Mouse (Mus musculus) bone marrow, adult 2 months (tissue): ENCODE data around the gene E2f2. TPM values are rescaled to one million over a fixed set of nuclear protein-coding genes. Genes with fewer than 3 reads are reported as not detected.

ENCODE experiments used
- H3K27ac ChIP-seq: fragments of 200-500 bp; 2 replicates; pipeline ENCODE4 v1.5.1; 2012; ENCODE audit warnings: low read depth, mild to moderate bottlenecking, control low read depth, inconsistent platforms, low read length; ENCODE audit not compliant: control insufficient read depth, poor library complexity, insufficient read depth
- H3K4me1 ChIP-seq: fragments of 200-500 bp; 2 replicates; pipeline ENCODE4 v1.6.1; 2011; ENCODE audit warnings: low read length; ENCODE audit not compliant: control insufficient read depth, insufficient read depth
- H3K4me3 ChIP-seq: fragments of 200-500 bp; replicated peaks from 2 replicates; pipeline ENCODE3; 2011; ENCODE audit warnings: mild to moderate bottlenecking, low read depth, low read length, control low read depth; ENCODE audit not compliant: control insufficient read depth
- CTCF ChIP-seq: fragments of 200-500 bp; IDR thresholded peaks from 2 replicates; pipeline ENCODE4 v1.5.1; 2011; ENCODE audit warnings: low read length, control low read depth; ENCODE audit not compliant: control insufficient read depth, insufficient read depth
- POLR2A ChIP-seq: fragments of 200-500 bp; IDR thresholded peaks from 2 replicates; pipeline ENCODE4 v1.6.1; 2011; ENCODE audit warnings: low read depth, mild to moderate bottlenecking, control low read depth, low read length, borderline replicate concordance; ENCODE audit not compliant: control insufficient read depth
- WGBS: fragments of 180-500 bp; shearing (Covaris S2); methylation state at CpG from one replicate; pipeline ENCODE4 v1.1.7; 2018; 5-methylcytosine and 5-hydroxymethylcytosine counted together
- polyA plus RNA-seq: library from polyadenylated mRNA; stranded (reverse); fragments of >200 nt; gene quantifications from 2 replicates; pipeline ENCODE4 v1.2.4, GENCODE M21; 2011; ENCODE audit warnings: low replicate concordance; ENCODE audit not compliant: missing spikeins, insufficient read depth, insufficient read length

Gene E2f2
- polyA plus RNA-seq, 1 experiment: 157 TPM

DNA sequence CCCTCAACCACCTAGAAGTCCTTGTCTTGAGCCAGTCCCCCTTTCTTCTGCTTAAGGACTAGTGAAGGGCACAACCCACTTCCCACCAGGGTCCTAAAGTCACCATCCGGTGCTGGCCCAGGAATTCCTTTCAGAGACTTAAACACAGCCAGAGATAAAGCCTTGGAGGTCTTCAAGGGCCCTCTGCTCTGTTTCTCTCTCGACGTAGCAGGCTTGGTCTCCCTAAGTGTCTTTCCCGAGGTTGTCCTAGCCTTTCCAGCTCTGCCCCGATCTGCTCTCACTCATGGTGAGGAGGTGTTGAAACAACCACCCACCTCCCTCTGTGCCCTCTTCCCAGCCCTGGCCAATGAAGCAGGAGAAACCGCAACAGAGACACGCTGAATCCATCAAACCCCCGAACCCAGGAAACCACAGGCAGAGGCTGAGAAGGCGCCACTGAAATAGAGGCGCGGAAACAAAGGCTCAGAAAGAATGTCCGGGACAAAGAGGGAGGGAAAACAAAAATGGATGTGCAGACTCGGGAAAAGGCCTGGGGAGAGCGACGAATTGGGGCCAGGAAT is 37.7 kb upstream of the E2f2 start:
- WGBS: 1% methylated on average over 15 of the region's 15 CpGs
- Histone ChIP-seq H3K27ac (no peak overlapping the region), H3K4me1 (no peaks in the 10 kb centered on the region), H3K4me3 (no peak overlapping the region)
- TF ChIP-seq POLR2A (no peak), CTCF (no peak)

DNA sequence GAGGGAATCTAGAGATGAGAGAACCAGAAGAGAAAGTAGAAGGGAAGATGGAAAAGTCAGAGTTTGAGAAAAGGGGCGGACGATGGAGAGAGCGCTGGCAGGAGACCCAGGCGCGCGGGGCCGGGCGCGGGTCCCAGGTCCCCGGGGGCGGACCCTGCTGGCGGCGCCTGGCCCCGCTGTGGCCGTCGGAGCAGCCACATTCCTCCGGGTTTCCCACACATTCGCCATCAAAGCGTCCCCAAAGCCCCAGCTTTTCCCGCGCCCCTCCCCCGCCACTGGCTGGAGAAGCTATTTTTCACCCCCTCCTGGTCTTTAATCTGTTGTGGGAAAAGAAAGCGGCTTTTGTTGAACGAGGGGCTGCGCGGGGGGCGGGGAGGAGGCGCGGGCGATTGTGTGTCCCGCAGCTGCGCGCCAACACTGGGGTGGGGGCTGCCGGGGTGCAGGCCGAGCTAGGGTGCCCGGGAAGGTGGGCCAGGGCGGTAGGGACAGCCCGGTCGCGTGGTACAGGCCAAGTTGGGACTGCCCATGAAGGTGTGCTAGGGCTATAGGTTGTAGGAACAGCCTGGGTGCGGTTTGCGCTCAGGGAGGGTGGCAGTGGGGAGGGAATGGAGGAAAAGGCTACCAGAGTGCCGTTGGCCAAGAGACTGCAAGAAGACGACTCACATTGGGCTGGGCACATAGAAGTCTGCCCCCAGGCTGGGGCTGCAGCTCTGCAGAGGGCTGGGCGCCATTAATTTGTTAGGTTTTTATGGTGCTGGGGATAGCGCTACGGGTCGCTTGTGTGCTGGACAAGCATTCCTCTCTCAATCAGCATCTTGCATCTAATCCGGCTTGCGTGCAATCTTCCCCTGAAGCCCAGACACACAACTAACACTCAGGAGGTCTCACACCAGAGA is 37.0 kb upstream of the E2f2 start:
- Histone ChIP-seq H3K27ac (no peak overlapping the region), H3K4me1 (no peaks in the 10 kb centered on the region), H3K4me3 (no peak overlapping the region)
- 16% methylated on average over 50 of the region's 50 CpGs for WGBS
- TF ChIP-seq POLR2A: no peak
- no peak for TF ChIP-seq CTCF

DNA sequence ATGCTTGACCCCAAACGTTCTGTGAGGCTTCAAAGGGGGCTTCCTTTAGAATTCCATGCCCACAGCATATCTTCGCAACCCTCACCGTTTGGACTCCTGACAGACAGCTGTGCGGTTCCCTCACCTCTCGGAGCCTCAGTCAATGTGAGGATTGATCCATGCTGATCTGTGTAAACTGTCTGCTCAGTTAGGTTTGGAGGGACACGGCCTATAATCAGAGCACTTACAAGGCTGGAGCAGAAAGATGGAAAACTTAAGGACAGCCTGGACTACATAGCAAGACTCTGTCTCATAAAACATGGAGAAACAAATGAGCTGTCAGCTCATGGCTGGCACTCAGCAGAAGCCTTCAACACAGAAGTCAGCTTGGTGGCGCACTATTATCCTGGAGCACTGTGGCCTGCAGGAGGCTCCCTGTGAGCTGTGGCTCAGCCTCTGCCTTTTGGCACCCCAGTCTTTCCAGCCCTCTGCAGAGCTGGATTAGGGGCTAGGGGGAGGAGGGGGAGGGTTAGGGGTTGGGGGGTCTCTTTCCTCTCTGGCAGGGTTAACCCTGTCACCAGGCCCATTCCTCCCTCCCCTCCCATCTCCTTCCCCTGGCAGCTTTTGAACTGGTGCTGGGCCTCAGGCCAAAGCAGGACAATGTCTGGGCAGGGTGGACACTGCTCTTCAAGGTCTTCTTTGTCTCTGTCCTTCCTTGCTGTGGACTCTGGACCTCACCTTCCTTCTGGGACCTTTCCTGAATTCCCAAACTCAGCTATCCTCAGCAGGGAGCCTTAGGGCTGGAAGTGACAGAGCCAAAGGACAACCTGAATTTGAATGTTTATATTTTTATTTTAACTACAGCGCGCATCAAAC is 36.1 kb upstream of the E2f2 start:
- Histone ChIP-seq H3K4me3 (no peak overlapping the region), H3K4me1 (no peaks in the 10 kb centered on the region), H3K27ac (no peak overlapping the region)
- no peak for TF ChIP-seq CTCF
- TF ChIP-seq POLR2A: no peak
- WGBS: 79% methylated on average over 9 of the region's 9 CpGs

DNA sequence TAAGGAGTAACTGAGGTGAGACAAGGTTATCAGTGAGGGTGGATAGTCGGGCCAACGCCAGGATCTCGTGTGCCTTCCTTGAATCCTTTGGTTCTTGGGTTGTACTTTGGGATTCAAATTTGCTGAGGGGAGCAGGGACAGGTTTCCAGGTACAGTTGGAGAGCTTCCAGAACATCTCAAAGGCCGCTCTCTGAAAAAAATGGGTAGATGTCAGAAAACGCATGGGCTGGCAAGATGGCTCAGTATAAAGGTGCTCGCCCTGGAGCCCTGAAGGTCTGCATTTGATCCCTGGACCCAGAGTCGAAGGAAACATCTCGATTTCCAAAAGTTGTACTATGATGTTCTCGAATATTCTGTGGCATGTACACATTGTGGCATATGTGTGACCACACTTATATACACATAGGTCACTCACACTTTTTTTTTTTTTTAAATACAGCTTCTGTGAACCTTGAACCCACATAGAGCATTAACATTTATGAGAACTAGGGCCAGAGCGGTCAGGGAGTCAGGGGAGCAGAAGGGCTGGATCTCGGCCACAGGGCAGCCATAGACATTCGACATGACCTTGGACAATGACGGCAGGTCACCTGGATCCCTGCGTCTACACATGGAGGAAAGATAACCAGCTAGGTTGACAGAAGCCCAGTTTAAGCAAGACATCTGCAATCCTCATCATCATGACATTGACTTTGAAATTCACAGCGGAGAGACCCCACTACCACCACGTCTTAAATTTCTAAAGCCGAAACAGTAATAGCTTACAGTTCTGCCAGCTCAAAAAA is 32.7 kb upstream of the E2f2 start:
- Histone ChIP-seq H3K4me3 (no peak overlapping the region), H3K4me1 (no peaks in the 10 kb centered on the region)

DNA sequence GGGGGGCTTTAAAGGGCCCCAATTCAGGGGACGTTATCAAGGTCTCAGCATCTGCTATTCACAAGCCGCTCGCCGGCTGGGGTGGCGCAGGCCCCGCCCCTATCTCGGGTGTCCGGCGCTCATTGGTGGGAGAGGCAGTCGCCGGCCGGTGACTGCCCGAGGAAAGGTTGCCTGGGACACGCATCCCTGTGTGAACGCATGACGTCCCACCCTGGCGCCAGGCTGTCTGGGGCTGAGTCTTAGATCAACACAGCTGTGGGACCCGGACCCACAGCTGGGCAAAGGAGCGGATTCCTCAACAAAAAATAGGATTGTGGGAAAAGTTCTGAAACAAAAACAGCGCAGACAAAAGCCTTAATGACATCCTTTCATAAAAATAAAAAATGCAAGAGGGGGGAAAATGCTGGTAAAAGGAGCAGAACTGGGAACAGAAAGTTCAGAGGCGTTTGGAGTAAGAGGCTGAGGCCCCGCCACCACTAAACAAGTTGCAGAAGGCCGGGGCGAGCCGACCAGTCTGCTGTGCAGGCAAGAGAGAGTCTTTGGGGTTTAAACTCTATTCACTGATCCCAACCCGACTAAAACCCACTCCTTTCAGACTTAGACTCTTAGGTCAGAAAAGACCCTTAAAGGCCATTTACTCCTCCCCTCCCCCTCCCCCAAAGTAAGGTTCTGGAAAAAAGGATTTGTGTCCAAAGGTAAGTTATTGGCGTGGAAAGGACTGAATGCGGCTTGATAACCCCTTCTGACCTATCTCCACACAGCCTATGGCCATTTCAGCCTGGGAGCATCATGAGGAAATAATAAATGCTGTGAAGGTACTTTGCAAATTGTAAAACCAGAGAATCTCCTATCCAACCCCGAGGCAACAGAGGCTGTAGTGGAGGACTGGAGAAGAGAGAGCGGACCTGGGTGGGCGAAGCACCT is 31.6 kb upstream of the E2f2 start:
- no peaks in the 10 kb centered on the region for H3K4me1 ChIP-seq
- no peak overlapping the region for H3K27ac ChIP-seq
- H3K4me3 ChIP-seq: no peak overlapping the region
- TF ChIP-seq POLR2A (no peak), CTCF (no peak)
- 17% methylated on average over 31 of the region's 31 CpGs for WGBS

More for the DNA sequence above, 32.7 kb upstream of the E2f2 start:
- TF ChIP-seq CTCF: no peak
- TF ChIP-seq POLR2A: no peak
- 66% methylated on average over 17 of the region's 17 CpGs for WGBS
- H3K27ac ChIP-seq: no peak overlapping the region

DNA sequence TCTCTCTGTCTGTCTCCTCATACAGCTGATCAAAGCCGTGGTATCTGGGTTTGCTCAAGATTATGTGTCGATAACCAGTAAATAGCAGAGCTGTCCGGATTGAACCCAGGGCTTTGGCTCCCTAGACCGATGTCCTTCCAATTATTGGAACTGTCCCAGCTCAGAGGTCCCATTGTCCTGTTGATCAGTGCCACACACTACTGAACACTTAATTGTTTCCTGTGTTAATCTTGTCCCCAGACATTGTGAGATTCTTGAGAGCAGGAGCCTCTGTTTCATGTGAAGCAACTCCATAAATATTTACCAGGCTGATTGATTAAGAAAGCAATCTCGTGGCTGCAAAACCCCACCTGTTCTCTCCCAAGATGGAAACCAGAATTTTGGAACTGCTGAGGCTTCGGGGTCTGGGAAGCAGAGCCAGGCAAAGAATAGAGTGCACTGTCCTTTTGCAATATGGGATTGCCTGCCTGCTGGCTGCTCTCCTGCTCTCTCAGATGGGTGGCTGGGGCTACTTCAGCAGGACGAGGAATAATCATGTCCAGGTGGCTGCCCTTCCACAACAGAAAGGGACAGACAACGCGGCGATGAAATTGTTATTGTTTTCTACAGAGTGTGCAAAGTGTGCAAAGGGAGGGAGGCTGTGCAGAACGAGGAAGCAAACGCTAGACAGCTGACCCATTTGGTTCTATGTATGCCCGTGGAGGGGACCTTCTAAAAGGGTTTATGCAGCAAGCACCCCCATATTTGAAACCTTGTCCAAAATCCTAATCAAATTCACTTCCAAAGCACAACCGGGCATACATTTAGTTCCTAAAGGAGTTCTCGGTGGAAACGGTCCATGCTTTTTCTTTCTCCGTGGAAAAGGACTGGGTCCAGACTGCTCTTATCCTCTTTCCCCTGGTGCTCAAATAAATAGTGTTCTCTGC is 29.7 kb upstream of the E2f2 start:
- no peak overlapping the region for H3K4me3 ChIP-seq

More for the DNA sequence above, 29.7 kb upstream of the E2f2 start:
- 29% methylated on average over 17 of the region's 17 CpGs for WGBS
- TF ChIP-seq POLR2A (no peak), CTCF (no peak)
- H3K27ac ChIP-seq: no peak overlapping the region
- peaks cover 1% of the 10 kb centered on the region; the same call in 1 of the 2 replicates for H3K4me1 ChIP-seq
